8 mouse cellular contexts compared by ENCODE assay signal in the genomic region with DNA sequence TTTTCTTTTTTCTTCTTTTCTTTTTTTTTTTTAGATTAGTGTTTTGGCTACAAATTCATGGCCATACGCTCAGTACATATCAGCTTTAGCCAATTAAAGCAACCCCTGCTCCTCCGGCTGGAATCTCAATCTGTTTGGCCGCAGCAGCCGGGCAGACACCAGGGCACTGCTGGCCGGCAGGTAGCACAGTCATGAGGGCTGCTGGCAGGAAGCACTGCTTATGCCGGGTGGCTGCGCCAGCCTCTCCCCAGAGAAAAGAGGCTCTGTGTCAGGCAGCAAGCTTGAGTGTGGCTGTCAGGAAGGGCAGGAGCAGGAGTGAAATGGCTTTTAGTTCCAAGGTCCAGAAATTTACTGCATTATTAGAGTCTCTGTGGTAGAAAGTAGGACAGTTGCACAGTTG.
A peak's percentile ranks its signal among the peaks of the same experiment; 100 is the strongest.
DNase-seq lines count a peak whose midpoint lies in the region; ATAC-seq and TF ChIP-seq lines count a peak whose summit lies in the region.
"Had no signal": no experiment of that assay in that cellular context is flagged by ENCODE, and none has a peak within 500 bp of the region (broad histone marks: within the 10 kb centered on the region; RNA-seq: fewer than 3 reads in every experiment).

No protein-coding gene starts in this region.

- H3K4me3 ChIP-seq in kidney, adult 2 months (ENCODE audit: insufficient read depth, low read depth, low read length) = no peak overlapping the region
- H3K4me3 ChIP-seq: myocyte had no signal

- TF ChIP-seq CTCF in kidney, adult 2 months (conservative IDR thresholded peaks at IDR 0.05; ENCODE audit: insufficient read depth, insufficient read length, low read depth, low read length) = no peak

- H3K36me3 ChIP-seq in kidney, adult 2 months (ENCODE audit: control insufficient read depth, insufficient read depth, low read length) = no peaks in the 10 kb centered on the region

- WGBS in kidney, adult 2 months = 35% methylated on average over 7 of the region's 7 CpGs

- H3K27ac ChIP-seq in kidney, adult 2 months (ENCODE audit: insufficient read depth, low read depth, low read length) = no peak overlapping the region

- no peak for TF ChIP-seq POLR2A in kidney, adult 2 months (IDR thresholded peaks at IDR 0.05; ENCODE audit: low read depth, low read length)

- peak; percentile 3 to 4 for DNase-seq in thymus, adult 18-20 months
- no peak for DNase-seq in thymus, postnatal 0 days (ENCODE audit: low spot score)
- DNase-seq in kidney, adult 2 months = peak; percentile 78
- DNase-seq in retina, embryonic 14.5 days (ENCODE audit: low spot score) = peak; percentile 17
- no peak for DNase-seq in frontal cortex, postnatal 14 days (ENCODE audit: low spot score in 2 of 2)
- DNase-seq in left cerebral cortex, postnatal 36 days (ENCODE audit: low spot score in 2 of 2) = no peak

- peaks cover 2% of the 10 kb centered on the region; the same call in 1 of the 2 replicates for H3K4me1 ChIP-seq in kidney, adult 2 months (ENCODE audit: control insufficient read depth, insufficient read depth, low read length)

- H3K27me3 ChIP-seq in kidney, adult 2 months (replicated peaks; ENCODE audit: control insufficient read depth, insufficient read depth, low read length) = no peaks in the 10 kb centered on the region

- 0 out of 2 replicates have a peak, but pooled peaks have one; percentile 22 for ATAC-seq in common myeloid progenitor, adult 5-6 weeks (replicated peaks; ENCODE audit: low read depth, poor library complexity, severe bottlenecking)

- intact Hi-C loops in left cerebral cortex, postnatal 36 days (cut with DNase I) = no loop called here

Comparison
In these comparisons a context has a peak if more than half of its experiments do, and no peak if none do; other contexts are left out.
1. DNase-seq: peak in thymus, adult 18-20 months (2 of 2), kidney, adult 2 months (single experiment) and retina, embryonic 14.5 days (single experiment); none in thymus, postnatal 0 days (single experiment), frontal cortex, postnatal 14 days (0 of 2) and left cerebral cortex, postnatal 36 days (0 of 2).